Mouse (Mus musculus) embryonic facial prominence, embryonic 13.5 days (tissue): ENCODE measurements at regions not wholly inside any gene's neighbourhood (a gene's known extent, or its start where the extent isn't known, plus 50 kb on each side); places are given as distances from the start of the nearest gene placed in this dataset.

Source experiments
- ATAC-seq: fragments of 200-750 bp; cut with Nextera tagmentation; 2 replicates; pipeline ENCODE4 v1.8.0; 2017; ENCODE audit warnings: low read depth; ENCODE audit not compliant: insufficient number of reproducible peaks, insufficient read depth, low FRiP score, low TSS enrichment
- H3K27ac ChIP-seq: fragments of 300-500 bp; sonication (generic); 2 replicates; pipeline ENCODE4 v1.5.1; 2015; ENCODE audit warnings: moderate library complexity, mild to moderate bottlenecking, inconsistent platforms
- H3K27me3 ChIP-seq: fragments of 300-500 bp; sonication (generic); 2 replicates; pipeline ENCODE4 v1.6.1; 2015; ENCODE audit warnings: mild to moderate bottlenecking, inconsistent platforms
- H3K36me3 ChIP-seq: fragments of 300-500 bp; sonication (generic); 2 replicates; pipeline ENCODE4 v1.6.1; 2015; ENCODE audit warnings: mild to moderate bottlenecking, inconsistent platforms
- H3K4me1 ChIP-seq: fragments of 300-500 bp; sonication (generic); 2 replicates; pipeline ENCODE4 v1.6.1; 2015; ENCODE audit warnings: inconsistent platforms
- H3K4me2 ChIP-seq: fragments of 300-500 bp; sonication (generic); 2 replicates; pipeline ENCODE4 v1.6.1; 2015; ENCODE audit warnings: moderate library complexity, mild to moderate bottlenecking, inconsistent platforms
- H3K4me3 ChIP-seq: fragments of 300-500 bp; sonication (generic); 2 replicates; pipeline ENCODE4 v1.5.1; 2015; ENCODE audit warnings: mild to moderate bottlenecking, inconsistent platforms
- H3K9ac ChIP-seq: fragments of 300-500 bp; sonication (generic); 2 replicates; pipeline ENCODE4 v1.6.1; 2015; ENCODE audit warnings: mild to moderate bottlenecking, inconsistent platforms
- H3K9me3 ChIP-seq: fragments of 300-500 bp; sonication (generic); 2 replicates; pipeline ENCODE4 v1.6.1; 2016; ENCODE audit warnings: inconsistent platforms
- WGBS: fragments of 180-500 bp; shearing (Covaris S2); methylation state at CpG from one replicate; pipeline ENCODE4 v1.1.7; 2015; ENCODE audit warnings: mixed read lengths; 5-methylcytosine and 5-hydroxymethylcytosine counted together

GRCm38 (mm10) chr15:72373041-72373440 lies 1461.3 kb upstream of the Gm6569 start:
- Histone ChIP-seq H3K4me1 (no peaks in the 10 kb centered on the region), H3K9me3 (no peaks in the 10 kb centered on the region), H3K9ac (no peak overlapping the region), H3K27ac (no peak overlapping the region), H3K27me3 (no peaks in the 10 kb centered on the region), H3K4me2 (no peak overlapping the region), H3K4me3 (no peak overlapping the region), H3K36me3 (no peaks in the 10 kb centered on the region)
- 96% methylated on average over 4 of the region's 4 CpGs for WGBS
- no peak for ATAC-seq

DNA sequence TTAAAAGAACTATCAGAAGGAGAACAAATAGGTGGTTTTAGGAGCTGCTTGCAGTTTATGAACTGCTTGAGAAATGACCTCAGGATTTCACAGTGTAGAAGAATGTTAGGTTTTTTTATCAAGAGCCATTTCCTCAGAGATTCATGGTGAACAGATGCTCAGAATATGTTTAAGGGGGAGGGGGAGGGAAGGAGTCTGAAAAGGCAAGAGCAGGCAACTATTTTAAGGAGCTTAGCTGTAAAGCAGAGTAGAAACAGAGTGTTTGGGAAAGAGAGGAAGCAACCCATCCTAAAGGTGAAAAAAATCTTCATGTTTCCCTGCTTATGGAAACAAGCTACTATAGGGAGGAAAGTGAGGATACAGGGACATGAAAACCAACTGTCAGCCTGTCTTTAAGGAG lies 1457.2 kb upstream of the Gm6569 start:
- H3K27me3 ChIP-seq: no peaks in the 10 kb centered on the region
- no peaks in the 10 kb centered on the region for H3K4me1 ChIP-seq
- H3K4me3 ChIP-seq: no peak overlapping the region
- ATAC-seq: no peak
- H3K36me3 ChIP-seq: no peaks in the 10 kb centered on the region
- H3K27ac ChIP-seq: no peak overlapping the region
- H3K9ac ChIP-seq: no peak overlapping the region
- H3K4me2 ChIP-seq: no peak overlapping the region
- no peaks in the 10 kb centered on the region for H3K9me3 ChIP-seq

DNA sequence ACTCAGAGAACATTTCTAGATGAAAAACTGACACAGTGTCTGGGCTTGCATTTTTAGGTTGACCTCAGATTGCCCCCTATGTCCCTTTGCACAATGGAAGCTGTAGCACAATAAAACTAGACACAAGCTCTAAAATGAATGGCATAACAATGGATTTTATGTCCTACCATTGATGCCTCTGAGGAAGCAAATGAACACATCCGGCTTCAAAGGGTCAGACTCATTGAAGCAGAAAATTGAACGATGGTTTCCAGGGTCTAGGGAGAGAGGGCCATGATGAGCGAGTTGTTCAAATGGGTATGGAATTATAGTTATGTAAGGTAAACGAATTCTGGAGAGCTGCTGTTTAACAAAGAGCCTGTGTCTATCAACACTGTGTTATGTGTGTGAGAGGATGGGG lies 1455.1 kb upstream of the Gm6569 start:
- Histone ChIP-seq H3K4me3 (no peak overlapping the region), H3K9me3 (no peaks in the 10 kb centered on the region), H3K27ac (no peak overlapping the region), H3K9ac (no peak overlapping the region), H3K36me3 (no peaks in the 10 kb centered on the region), H3K27me3 (no peaks in the 10 kb centered on the region), H3K4me2 (no peak overlapping the region), H3K4me1 (no peaks in the 10 kb centered on the region)
- WGBS: 66% methylated on average over 4 of the region's 4 CpGs
- no peak for ATAC-seq

GRCm38 (mm10) chr15:72381164-72381563 lies 1453.2 kb upstream of the Gm6569 start:
- no peaks in the 10 kb centered on the region for H3K4me1 ChIP-seq
- no peak overlapping the region for H3K27ac ChIP-seq
- no peak overlapping the region for H3K4me2 ChIP-seq
- H3K36me3 ChIP-seq: no peaks in the 10 kb centered on the region
- 86% methylated on average over 8 of the region's 8 CpGs for WGBS
- H3K4me3 ChIP-seq: no peak overlapping the region
- no peaks in the 10 kb centered on the region for H3K27me3 ChIP-seq
- H3K9ac ChIP-seq: no peak overlapping the region
- no peaks in the 10 kb centered on the region for H3K9me3 ChIP-seq
- no peak for ATAC-seq

GRCm38 (mm10) chr15:72381744-72382143 lies 1452.6 kb upstream of the Gm6569 start:
- Histone ChIP-seq H3K4me1 (no peaks in the 10 kb centered on the region), H3K9me3 (no peaks in the 10 kb centered on the region), H3K4me2 (no peak overlapping the region), H3K4me3 (no peak overlapping the region), H3K27ac (no peak overlapping the region), H3K9ac (no peak overlapping the region), H3K27me3 (no peaks in the 10 kb centered on the region), H3K36me3 (no peaks in the 10 kb centered on the region)
- ATAC-seq: no peak
- 86% methylated on average over 5 of the region's 5 CpGs for WGBS

GRCm38 (mm10) chr15:72382521-72382920 lies 1451.8 kb upstream of the Gm6569 start:
- Histone ChIP-seq H3K9ac (no peak overlapping the region), H3K27me3 (no peaks in the 10 kb centered on the region), H3K4me2 (no peak overlapping the region), H3K36me3 (no peaks in the 10 kb centered on the region), H3K4me3 (no peak overlapping the region), H3K4me1 (no peaks in the 10 kb centered on the region), H3K9me3 (no peaks in the 10 kb centered on the region), H3K27ac (no peak overlapping the region)
- ATAC-seq: no peak
- WGBS: 82% methylated on average over 6 of the region's 6 CpGs

- H3K27me3 ChIP-seq: no peaks in the 10 kb centered on the region
- WGBS: 70% methylated on average over 3 of the region's 3 CpGs
- no peaks in the 10 kb centered on the region for H3K36me3 ChIP-seq
These were observed 1451.3 kb upstream of the Gm6569 start for GRCm38 (mm10) chr15:72383062-72383461.

DNA sequence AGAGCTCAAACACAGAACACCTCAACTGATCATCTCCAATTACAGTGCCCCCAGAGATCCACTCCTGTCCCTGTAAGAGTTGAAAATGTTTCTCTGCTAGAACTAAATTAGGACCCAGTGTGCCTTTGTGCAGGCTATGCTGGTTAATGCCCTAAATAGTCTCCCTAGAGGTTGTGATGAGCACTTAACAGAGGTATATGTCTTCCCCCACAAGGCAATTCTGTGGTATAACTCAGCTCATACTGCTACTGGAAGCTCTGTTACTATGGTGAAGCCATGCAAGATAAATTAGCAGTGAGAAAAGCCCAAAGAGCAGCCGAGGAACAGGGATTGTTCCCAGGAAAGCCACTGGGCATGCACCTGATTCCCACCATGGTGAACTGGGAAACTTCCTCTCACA lies 1450.9 kb upstream of the Gm6569 start:
- H3K4me2 ChIP-seq: no peak overlapping the region
- 59% methylated on average over 1 of the region's 1 CpGs for WGBS
- H3K36me3 ChIP-seq: no peaks in the 10 kb centered on the region
- H3K27ac ChIP-seq: no peak overlapping the region
- H3K4me3 ChIP-seq: no peak overlapping the region
- no peaks in the 10 kb centered on the region for H3K9me3 ChIP-seq
- no peak overlapping the region for H3K9ac ChIP-seq
- ATAC-seq: no peak
- H3K27me3 ChIP-seq: no peaks in the 10 kb centered on the region
- no peaks in the 10 kb centered on the region for H3K4me1 ChIP-seq

More at GRCm38 (mm10) chr15:72383062-72383461, 1451.3 kb upstream of the Gm6569 start:
- Histone ChIP-seq H3K27ac (no peak overlapping the region), H3K4me3 (no peak overlapping the region), H3K4me2 (no peak overlapping the region), H3K9me3 (no peaks in the 10 kb centered on the region), H3K4me1 (no peaks in the 10 kb centered on the region), H3K9ac (no peak overlapping the region)
- no peak for ATAC-seq

DNA sequence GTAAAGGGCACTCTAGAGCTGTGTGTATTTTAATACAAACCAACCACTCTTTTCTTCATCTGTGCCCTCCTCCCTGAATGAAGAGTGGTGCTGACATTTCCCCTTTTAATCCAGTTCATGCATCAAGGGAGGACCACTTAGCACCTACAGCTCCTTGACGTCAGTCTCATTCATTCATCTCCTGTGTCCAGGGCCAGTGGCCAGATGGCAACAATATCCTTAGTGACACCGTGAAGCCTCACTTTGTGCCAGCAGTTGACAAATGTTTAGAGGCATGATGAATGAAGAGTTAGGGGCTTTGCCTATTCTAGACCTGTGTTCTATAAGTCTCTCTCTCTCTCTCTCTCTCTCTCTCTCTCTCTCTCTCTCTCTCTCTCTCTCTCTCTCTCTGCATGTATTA lies 1441.1 kb upstream of the Gm6569 start:
- no peaks in the 10 kb centered on the region for H3K9me3 ChIP-seq
- H3K4me3 ChIP-seq: no peak overlapping the region
- ATAC-seq: no peak
- 71% methylated on average over 2 of the region's 2 CpGs for WGBS
- H3K27ac ChIP-seq: no peak overlapping the region
- H3K4me1 ChIP-seq: no peaks in the 10 kb centered on the region
- no peaks in the 10 kb centered on the region for H3K27me3 ChIP-seq
- no peak overlapping the region for H3K9ac ChIP-seq
- no peaks in the 10 kb centered on the region for H3K36me3 ChIP-seq
- H3K4me2 ChIP-seq: no peak overlapping the region

DNA sequence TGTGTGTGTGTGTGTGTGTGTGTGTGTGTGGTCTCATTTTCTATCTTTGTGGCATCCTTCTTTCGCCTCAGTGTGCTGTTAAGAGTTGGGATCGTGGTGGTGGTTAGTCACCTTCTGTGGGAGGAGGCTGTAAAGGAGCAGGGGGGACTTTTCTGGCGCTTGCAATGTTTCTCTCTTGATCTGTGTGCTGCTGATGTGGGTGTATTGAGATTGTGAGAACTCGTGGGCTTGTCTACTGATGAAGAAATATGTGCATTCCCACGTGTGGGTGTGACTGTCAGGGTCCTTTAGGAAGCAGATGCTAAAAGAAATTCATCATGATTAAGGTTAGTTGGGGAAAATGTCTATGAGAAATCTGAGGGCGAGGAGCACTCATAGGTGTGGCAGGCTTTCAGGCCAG lies 1422.4 kb upstream of the Gm6569 start:
- Histone ChIP-seq H3K9ac (no peak overlapping the region), H3K4me1 (no peaks in the 10 kb centered on the region), H3K27me3 (no peaks in the 10 kb centered on the region), H3K36me3 (no peaks in the 10 kb centered on the region), H3K4me2 (no peak overlapping the region), H3K9me3 (no peaks in the 10 kb centered on the region), H3K27ac (no peak overlapping the region), H3K4me3 (no peak overlapping the region)
- 75% methylated on average over 6 of the region's 6 CpGs for WGBS
- no peak for ATAC-seq
